Mouse (Mus musculus) stomach, postnatal 0 days (tissue): ENCODE measurements around the gene Rad54l. TPM values are rescaled to one million over a fixed set of nuclear protein-coding genes. Genes with fewer than 3 reads are reported as not detected.

Experiments
- ATAC-seq: fragments of 200-750 bp; cut with Nextera tagmentation; 2 replicates; pipeline ENCODE4 v1.8.0; 2017; ENCODE audit not compliant: low FRiP score, low TSS enrichment
- DNase-seq: peaks from one replicate; pipeline ENCODE4 v3.0.0-alpha.2; 2016; ENCODE audit warnings: low spot score
- H3K27ac ChIP-seq: fragments of 300-500 bp; sonication (generic); replicated peaks from 2 replicates; pipeline ENCODE4 v1.5.1; 2014; ENCODE audit warnings: mild to moderate bottlenecking, control low read depth
- H3K27me3 ChIP-seq: fragments of 300-500 bp; sonication (generic); 2 replicates; pipeline ENCODE4 v1.6.1; 2014; ENCODE audit warnings: low read length; ENCODE audit not compliant: control insufficient read depth, insufficient read depth
- H3K36me3 ChIP-seq: fragments of 300-500 bp; sonication (generic); 2 replicates; pipeline ENCODE4 v1.6.1; 2014; ENCODE audit warnings: low read length, mixed read lengths; ENCODE audit not compliant: control insufficient read depth, insufficient read depth
- H3K4me1 ChIP-seq: fragments of 300-500 bp; sonication (generic); replicated peaks from 2 replicates; pipeline ENCODE4 v1.6.1; 2014; ENCODE audit warnings: antibody characterized with exemption; ENCODE audit not compliant: control insufficient read depth, insufficient read depth
- H3K4me2 ChIP-seq: fragments of 300-500 bp; sonication (generic); replicated peaks from 2 replicates; pipeline ENCODE4 v1.6.1; 2014; ENCODE audit warnings: low read depth, mild to moderate bottlenecking, control low read depth, moderate library complexity
- H3K4me3 ChIP-seq: fragments of 300-500 bp; sonication (generic); 2 replicates; pipeline ENCODE4 v1.5.1; 2014; ENCODE audit warnings: low read depth, low read length, control low read depth
- H3K9ac ChIP-seq: fragments of 300-500 bp; sonication (generic); 2 replicates; pipeline ENCODE4 v1.6.1; 2014; ENCODE audit warnings: mild to moderate bottlenecking, low read length, control low read depth, mixed read lengths
- H3K9me3 ChIP-seq: fragments of 300-500 bp; sonication (generic); 2 replicates; pipeline ENCODE4 v1.6.1; 2016; ENCODE audit warnings: low read length; ENCODE audit not compliant: control insufficient read depth
- CTCF ChIP-seq: IDR thresholded peaks from 2 replicates; pipeline ENCODE4 v1.5.1; 2016; ENCODE audit warnings: antibody characterized with exemption, low read depth, mild to moderate bottlenecking, moderate library complexity
- EP300 ChIP-seq: optimal IDR thresholded peaks from 2 replicates; pipeline ENCODE3; 2016; ENCODE audit warnings: antibody characterized with exemption
- WGBS: fragments of 180-500 bp; shearing (Covaris S2); extraction: QIAGEN DNeasy Blood & Tissue Kit; methylation state at CpG from one replicate; pipeline ENCODE4 v1.1.7; 2014; 5-methylcytosine and 5-hydroxymethylcytosine counted together
- polyA plus RNA-seq: library from polyadenylated mRNA; unstranded; fragments of >200 nt; fragmentation: Nextera tagmentation; extraction: Ambion mirVana; gene quantifications from 2 replicates; pipeline ENCODE4 v1.2.1, GENCODE M21; 2015

Rad54l gene
- polyA plus RNA-seq, 1 experiment from 2014 or later: 5.1 TPM

- H3K9me3 ChIP-seq: no peaks in the 10 kb centered on the region
- peaks cover 26% of the 10 kb centered on the region for H3K36me3 ChIP-seq
- TF ChIP-seq CTCF (no peak), EP300 (no peak)
- ATAC-seq (no peak), DNase-seq (no peak)
- no peak overlapping the region for H3K9ac ChIP-seq
- H3K4me2 ChIP-seq: no peak overlapping the region
- H3K4me3 ChIP-seq: no peak overlapping the region
- no peaks in the 10 kb centered on the region for H3K4me1 ChIP-seq
- 90% methylated on average over 23 of the region's 23 CpGs for WGBS
- H3K27me3 ChIP-seq: no peaks in the 10 kb centered on the region
- no peak overlapping the region for H3K27ac ChIP-seq
Observed at GRCm38 (mm10) chr4:116088510-116089249, 34.8 kb downstream of the Rad54l start.

- WGBS: 40% methylated on average over 3 of the region's 3 CpGs
- Histone ChIP-seq H3K9me3 (no peaks in the 10 kb centered on the region), H3K27ac (peak overlapping the region; percentile 98), H3K4me1 (peaks cover 9% of the 10 kb centered on the region; the same call in 1 of the 2 replicates), H3K36me3 (peaks cover 5% of the 10 kb centered on the region), H3K27me3 (no peaks in the 10 kb centered on the region), H3K4me3 (peak overlapping the region; percentile 99), H3K4me2 (peak overlapping the region; percentile 81), H3K9ac (peak overlapping the region; percentile 99)
- peak; percentile 36 for DNase-seq
- TF ChIP-seq CTCF: no peak; the same call in 1 of the 2 replicates
- no peak for TF ChIP-seq EP300
- ATAC-seq: no peak
Observed at GRCm38 (mm10) chr4:116077240-116078095, 46.0 kb downstream of the Rad54l start.

GRCm38 (mm10) chr4:116076369-116077231, 46.9 kb downstream of the Rad54l start:
- Histone ChIP-seq H3K4me3 (peak overlapping the region; percentile 99), H3K4me2 (peak overlapping the region; percentile 81), H3K27me3 (no peaks in the 10 kb centered on the region), H3K4me1 (peaks cover 9% of the 10 kb centered on the region; the same call in 1 of the 2 replicates), H3K27ac (peak overlapping the region; percentile 98), H3K36me3 (peaks cover 5% of the 10 kb centered on the region), H3K9me3 (no peaks in the 10 kb centered on the region), H3K9ac (peak overlapping the region; percentile 99)
- ATAC-seq (peak; percentile 15), DNase-seq (peak; percentile 60)
- 2% methylated on average over 37 of the region's 37 CpGs for WGBS
- no peak for TF ChIP-seq EP300

DNA sequence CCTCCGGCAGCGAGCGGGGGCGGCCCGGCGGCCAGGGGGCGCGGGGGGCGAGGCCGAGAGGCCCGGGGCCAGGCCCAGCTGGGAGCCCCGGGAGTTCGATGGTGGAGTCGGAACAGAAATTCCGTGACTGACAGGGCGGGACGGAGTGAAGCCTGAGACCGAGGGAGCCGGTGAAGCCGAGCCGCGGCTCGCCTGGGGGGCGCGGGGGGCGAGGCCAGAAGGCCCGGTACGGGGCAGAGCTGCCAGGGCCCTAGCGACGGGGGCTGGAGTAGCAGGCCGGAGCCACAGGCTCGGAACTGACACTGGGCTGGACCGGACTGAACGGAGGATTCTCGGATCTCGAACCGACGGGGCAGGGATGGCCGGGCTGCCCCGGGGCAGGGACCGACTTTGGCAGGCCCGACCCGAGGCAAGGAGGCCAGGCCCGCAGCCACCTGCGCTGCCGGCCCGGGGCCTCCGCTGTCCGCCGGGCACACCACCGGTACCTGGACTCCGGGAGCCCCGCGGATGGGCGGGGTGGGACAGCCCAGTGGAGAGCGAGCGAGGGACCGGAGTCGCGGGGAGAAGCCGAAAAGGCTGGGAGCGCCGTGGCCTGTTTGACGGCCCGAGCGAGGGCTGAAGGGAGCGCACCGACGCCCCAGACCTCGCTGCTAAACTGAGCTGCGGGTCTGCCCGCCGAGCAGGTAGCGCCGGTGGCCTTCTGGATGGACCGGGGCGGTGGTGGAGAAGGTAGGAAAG, 47.7 kb downstream of the Rad54l start:
- Histone ChIP-seq H3K36me3 (peaks cover 5% of the 10 kb centered on the region), H3K9me3 (no peaks in the 10 kb centered on the region), H3K9ac (peak overlapping the region; percentile 99), H3K27me3 (no peaks in the 10 kb centered on the region), H3K4me3 (peak overlapping the region; percentile 99), H3K4me1 (peaks cover 9% of the 10 kb centered on the region; the same call in 1 of the 2 replicates), H3K4me2 (peak overlapping the region; percentile 81), H3K27ac (peak overlapping the region; percentile 98)
- ATAC-seq (peak; percentile 74), DNase-seq (peak; percentile 82)
- WGBS: under 1% methylated on average over 67 of the region's 77 CpGs
- peak; percentile 52; the same call in 1 of the 2 replicates for TF ChIP-seq CTCF
- no peak for TF ChIP-seq EP300
